Mouse (Mus musculus): Measurements from ENCODE around the gene Cers2.

Cers2 gene

GRCm38 (mm10) chr3:95314486-95315093 lies at the start of gene Cers2:
TSS of gene Cers2 (plus strand) at chr3:95314791.
- peak; percentile 61 for DNase-seq (ENCODE audit: low read depth, low spot score)

- no peak for DNase-seq (ENCODE audit: low read depth, low spot score)
Observed at GRCm38 (mm10) chr3:95266052-95266451, 48.5 kb upstream of the Cers2 start.

GRCm38 (mm10) chr3:95267855-95268254 lies 46.7 kb upstream of the Cers2 start:
- DNase-seq (ENCODE audit: low read depth, low spot score) = no peak

GRCm38 (mm10) chr3:95269789-95270188 lies 44.8 kb upstream of the Cers2 start:
- DNase-seq (ENCODE audit: low read depth, low spot score) = no peak

- peak; percentile 70 for DNase-seq (ENCODE audit: low read depth, low spot score)
Observed at GRCm38 (mm10) chr3:95270766-95271364, 43.7 kb upstream of the Cers2 start.

GRCm38 (mm10) chr3:95273471-95273870 lies 41.1 kb upstream of the Cers2 start:
- no peak for DNase-seq (ENCODE audit: low read depth, low spot score)

GRCm38 (mm10) chr3:95274453-95274852 lies 40.1 kb upstream of the Cers2 start:
- DNase-seq (ENCODE audit: low read depth, low spot score) = peak; percentile 46

- no peak for DNase-seq (ENCODE audit: low read depth, low spot score)
Observed at GRCm38 (mm10) chr3:95275161-95275560, 39.4 kb upstream of the Cers2 start.

- DNase-seq (ENCODE audit: low read depth, low spot score) = peak; percentile 25
Observed at GRCm38 (mm10) chr3:95276428-95276934, 38.1 kb upstream of the Cers2 start.

GRCm38 (mm10) chr3:95277149-95277551 lies 37.4 kb upstream of the Cers2 start:
- DNase-seq (ENCODE audit: low read depth, low spot score) = peak; percentile 62

GRCm38 (mm10) chr3:95280747-95281146 lies 33.8 kb upstream of the Cers2 start:
- DNase-seq (ENCODE audit: low read depth, low spot score) = peak; percentile 25

GRCm38 (mm10) chr3:95281216-95282126 lies 33.1 kb upstream of the Cers2 start, which contains the start of the genes Mindy1 and Prune1:
TSS of gene Mindy1 (plus strand) at chr3:95281345.
TSS of gene Prune1 (minus strand) at chr3:95282076.
- DNase-seq (ENCODE audit: low read depth, low spot score) = peak; percentile 99

GRCm38 (mm10) chr3:95282381-95282864 lies 32.2 kb upstream of the Cers2 start:
- DNase-seq (ENCODE audit: low read depth, low spot score) = peak; percentile 25

- peak; percentile 94 for DNase-seq (ENCODE audit: low read depth, low spot score)
Observed at GRCm38 (mm10) chr3:95282865-95283588, 31.6 kb upstream of the Cers2 start.

- DNase-seq (ENCODE audit: low read depth, low spot score) = no peak
Observed at GRCm38 (mm10) chr3:95283589-95283941, 31.0 kb upstream of the Cers2 start.

GRCm38 (mm10) chr3:95284062-95284461 lies 30.5 kb upstream of the Cers2 start:
- DNase-seq (ENCODE audit: low read depth, low spot score) = no peak

GRCm38 (mm10) chr3:95284501-95285281 lies 29.9 kb upstream of the Cers2 start:
- no peak for DNase-seq (ENCODE audit: low read depth, low spot score)

GRCm38 (mm10) chr3:95285390-95285789 lies 29.2 kb upstream of the Cers2 start:
- DNase-seq (ENCODE audit: low read depth, low spot score) = no peak

GRCm38 (mm10) chr3:95286011-95286410 lies 28.6 kb upstream of the Cers2 start:
- no peak for DNase-seq (ENCODE audit: low read depth, low spot score)

GRCm38 (mm10) chr3:95286510-95286909 lies 28.1 kb upstream of the Cers2 start:
- DNase-seq (ENCODE audit: low read depth, low spot score) = peak; percentile 55

- no peak for DNase-seq (ENCODE audit: low read depth, low spot score)
Observed at GRCm38 (mm10) chr3:95287541-95287940, 27.1 kb upstream of the Cers2 start.
